Mouse (Mus musculus): ENCODE data around the gene Arhgef9. TPM values are rescaled to one million over a fixed set of nuclear protein-coding genes. Genes with fewer than 3 reads are reported as not detected.

The Arhgef9 gene
- polyA plus RNA-seq, 1 experiment = not detected

DNA sequence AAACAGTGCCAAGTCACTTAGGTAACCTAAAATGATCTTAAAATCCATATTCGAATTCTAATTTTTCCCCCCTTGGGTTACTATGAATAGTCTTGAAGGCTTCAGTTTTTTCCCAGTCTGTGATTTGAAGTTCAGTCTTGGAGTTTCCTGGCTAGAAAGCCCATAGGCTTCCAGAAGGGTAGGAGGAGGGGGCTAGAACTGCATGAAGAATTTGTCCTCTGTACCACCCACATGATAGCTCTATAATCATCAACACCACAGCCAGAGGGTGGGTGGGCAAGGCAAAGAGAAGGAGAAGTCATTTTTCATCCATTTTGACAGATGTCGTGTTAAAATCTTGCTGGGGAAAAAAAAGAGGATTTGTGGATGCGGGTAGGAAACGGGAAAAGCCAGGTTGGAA is 58.0 kb downstream of the Arhgef9 start:
- TF ChIP-seq TAL1 (IDR thresholded peaks at IDR 0.05; ENCODE audit: low read length) (no peak), GATA1 (IDR thresholded peaks at IDR 0.05; ENCODE audit: low read length) (no peak)
- Histone ChIP-seq H3K36me3 (ENCODE audit: control insufficient read depth) (no peaks in the 10 kb centered on the region), H3K4me1 (ENCODE audit: control insufficient read depth) (no peaks in the 10 kb centered on the region), H3K4me3 (replicated peaks) (no peak overlapping the region), H3K27me3 (ENCODE audit: control insufficient read depth) (no peaks in the 10 kb centered on the region; the same call in 1 of the 2 replicates), H3K9me3 (ENCODE audit: control insufficient read depth, low read length) (no peaks in the 10 kb centered on the region)

DNA sequence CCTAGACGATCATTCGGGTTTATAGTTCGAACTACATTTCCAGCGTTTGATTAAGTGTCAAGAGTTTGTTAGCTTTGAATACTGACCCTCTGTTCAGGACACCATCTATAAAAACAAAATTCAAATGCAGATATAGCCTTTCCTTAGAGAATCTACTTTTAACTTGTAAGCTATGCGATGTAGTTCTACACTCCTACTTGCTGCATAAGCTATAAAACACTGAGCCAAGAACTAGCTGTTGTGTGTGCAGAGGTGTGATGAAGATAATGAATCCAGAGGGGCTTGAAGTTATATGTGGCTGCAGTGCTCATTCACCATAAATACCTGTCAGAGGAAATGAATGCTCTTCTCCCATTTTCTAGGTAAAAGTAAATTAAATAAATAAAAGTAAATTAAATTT is 63.2 kb downstream of the Arhgef9 start:
- no peak for TF ChIP-seq TAL1 (IDR thresholded peaks at IDR 0.05; ENCODE audit: low read length)
- TF ChIP-seq GATA1 (IDR thresholded peaks at IDR 0.05; ENCODE audit: low read length) = no peak
- Histone ChIP-seq H3K9me3 (ENCODE audit: control insufficient read depth, low read length) (no peaks in the 10 kb centered on the region), H3K4me1 (ENCODE audit: control insufficient read depth) (no peaks in the 10 kb centered on the region), H3K36me3 (ENCODE audit: control insufficient read depth) (no peaks in the 10 kb centered on the region), H3K27me3 (ENCODE audit: control insufficient read depth) (peaks cover 3% of the 10 kb centered on the region; the same call in 1 of the 2 replicates), H3K4me3 (replicated peaks) (no peak overlapping the region)

DNA sequence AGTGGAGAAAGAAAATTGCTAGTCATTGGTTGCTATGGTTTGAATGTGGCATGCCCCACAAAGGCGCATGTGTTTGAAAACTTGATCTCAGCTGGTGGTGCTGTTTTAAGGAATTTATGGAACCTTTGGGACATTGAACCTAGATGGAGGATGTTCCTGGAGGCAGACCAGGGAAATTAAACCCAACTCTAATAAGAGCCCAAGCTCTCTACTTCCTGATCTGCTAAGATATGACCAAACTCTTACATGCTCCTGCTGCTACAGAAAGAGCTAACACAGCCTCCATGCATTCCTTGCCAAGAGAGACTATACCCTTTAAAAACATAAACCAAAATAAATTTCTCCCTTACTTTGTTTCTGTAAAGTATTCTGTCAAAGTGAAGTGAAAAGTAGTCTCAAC is 63.7 kb downstream of the Arhgef9 start:
- TF ChIP-seq GATA1 (IDR thresholded peaks at IDR 0.05; ENCODE audit: low read length) (no peak), TAL1 (IDR thresholded peaks at IDR 0.05; ENCODE audit: low read length) (no peak)
- Histone ChIP-seq H3K9me3 (ENCODE audit: control insufficient read depth, low read length) (no peaks in the 10 kb centered on the region), H3K36me3 (ENCODE audit: control insufficient read depth) (no peaks in the 10 kb centered on the region), H3K4me1 (ENCODE audit: control insufficient read depth) (no peaks in the 10 kb centered on the region), H3K27me3 (ENCODE audit: control insufficient read depth) (peaks cover 3% of the 10 kb centered on the region; the same call in 1 of the 2 replicates), H3K4me3 (replicated peaks) (no peak overlapping the region)

DNA sequence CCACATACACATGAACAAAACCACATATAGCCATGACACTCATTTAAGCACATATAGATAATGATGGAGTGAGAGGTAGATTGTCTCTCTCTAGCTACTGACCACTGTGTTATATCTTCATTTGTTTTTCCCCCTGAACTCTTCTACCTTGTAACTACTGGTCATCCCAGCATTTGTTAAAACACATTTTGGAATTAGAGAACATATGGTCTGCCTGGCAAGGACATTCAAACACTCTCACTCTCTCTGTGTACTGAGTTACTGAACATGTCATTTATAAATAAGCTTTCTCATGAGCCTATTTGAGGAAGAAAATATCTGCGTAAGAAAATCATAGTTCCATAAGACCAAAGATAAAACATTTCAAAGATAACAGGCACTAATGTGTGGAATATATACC is 64.9 kb downstream of the Arhgef9 start:
- H3K27me3 ChIP-seq (ENCODE audit: control insufficient read depth) = peaks cover 3% of the 10 kb centered on the region; the same call in 1 of the 2 replicates
- no peaks in the 10 kb centered on the region for H3K36me3 ChIP-seq (ENCODE audit: control insufficient read depth)
- no peaks in the 10 kb centered on the region for H3K9me3 ChIP-seq (ENCODE audit: control insufficient read depth, low read length)
- TF ChIP-seq TAL1 (IDR thresholded peaks at IDR 0.05; ENCODE audit: low read length) (no peak), GATA1 (IDR thresholded peaks at IDR 0.05; ENCODE audit: low read length) (no peak)
- no peaks in the 10 kb centered on the region for H3K4me1 ChIP-seq (ENCODE audit: control insufficient read depth)
- H3K4me3 ChIP-seq (replicated peaks) = no peak overlapping the region

DNA sequence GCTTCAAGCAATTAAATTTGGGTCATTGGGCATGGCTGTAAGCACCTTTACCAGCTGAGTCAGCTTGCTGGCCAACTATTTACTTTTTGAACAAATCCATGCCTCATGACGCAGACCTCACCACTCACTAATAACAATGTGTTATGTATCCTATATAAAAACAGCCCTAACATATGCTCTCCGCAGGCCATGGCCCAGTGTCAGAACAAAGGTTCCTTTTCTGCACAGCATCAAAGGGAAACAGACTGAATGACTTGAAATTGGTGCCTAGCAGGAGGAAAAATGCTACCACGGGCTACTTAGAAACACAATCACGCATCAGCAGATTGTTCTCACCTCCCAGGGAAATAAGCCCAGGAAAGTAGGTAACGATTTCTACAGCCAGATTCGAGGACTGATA is 73.2 kb downstream of the Arhgef9 start:
- TF ChIP-seq TAL1 (IDR thresholded peaks at IDR 0.05; ENCODE audit: low read length) = no peak
- TF ChIP-seq GATA1 (IDR thresholded peaks at IDR 0.05; ENCODE audit: low read length) = no peak
- no peak overlapping the region for H3K4me3 ChIP-seq (replicated peaks)
- no peaks in the 10 kb centered on the region for H3K36me3 ChIP-seq (ENCODE audit: control insufficient read depth)
- no peaks in the 10 kb centered on the region for H3K27me3 ChIP-seq (ENCODE audit: control insufficient read depth)
- no peaks in the 10 kb centered on the region for H3K4me1 ChIP-seq (ENCODE audit: control insufficient read depth)
- H3K9me3 ChIP-seq (ENCODE audit: control insufficient read depth, low read length) = no peaks in the 10 kb centered on the region

DNA sequence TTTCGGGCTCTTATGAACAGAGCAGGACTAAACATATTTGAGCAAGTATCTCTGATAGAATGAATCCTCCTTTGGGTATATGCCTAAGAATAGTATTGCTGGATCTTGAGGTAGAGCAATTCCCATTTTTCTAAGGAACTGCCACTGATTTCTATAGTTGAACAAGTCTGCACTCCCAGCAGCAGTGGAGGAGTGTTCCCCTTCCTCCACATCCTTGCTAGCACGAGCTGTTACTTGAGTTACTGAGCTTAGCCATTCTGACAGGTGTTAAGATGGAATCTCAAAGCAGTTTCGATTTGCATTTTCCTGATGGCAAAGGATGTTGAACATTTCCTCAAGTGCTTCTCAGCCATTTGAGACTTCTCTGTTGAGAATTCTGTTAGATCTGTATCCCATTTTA is 92.3 kb downstream of the Arhgef9 start:
- TF ChIP-seq GATA1 (IDR thresholded peaks at IDR 0.05; ENCODE audit: low read length) (no peak), TAL1 (IDR thresholded peaks at IDR 0.05; ENCODE audit: low read length) (no peak)

DNA sequence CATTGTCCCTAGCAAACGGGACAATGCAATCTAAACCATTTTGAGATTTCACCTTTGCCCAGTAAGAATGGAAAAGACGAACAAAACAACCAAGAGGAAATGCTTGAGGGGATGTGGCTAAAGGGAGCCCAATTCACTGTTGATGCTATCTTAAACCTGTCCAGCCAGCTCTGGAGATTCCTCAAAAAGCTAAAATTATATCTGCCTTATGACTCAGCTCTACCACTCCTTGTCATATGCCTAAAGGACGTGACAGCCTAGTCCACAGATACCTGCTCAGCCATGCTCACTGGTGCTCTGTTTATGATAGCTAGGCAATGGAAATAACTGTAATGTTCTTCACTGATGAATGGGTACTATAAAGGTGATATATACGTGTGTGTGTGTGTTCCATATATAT is 109.0 kb downstream of the Arhgef9 start:
- Histone ChIP-seq H3K4me1 (ENCODE audit: control insufficient read depth) (no peaks in the 10 kb centered on the region), H3K4me3 (replicated peaks) (no peak overlapping the region), H3K27me3 (ENCODE audit: control insufficient read depth) (no peaks in the 10 kb centered on the region), H3K36me3 (ENCODE audit: control insufficient read depth) (no peaks in the 10 kb centered on the region), H3K9me3 (ENCODE audit: control insufficient read depth, low read length) (no peaks in the 10 kb centered on the region)
- TF ChIP-seq GATA1 (IDR thresholded peaks at IDR 0.05; ENCODE audit: low read length) (no peak), TAL1 (IDR thresholded peaks at IDR 0.05; ENCODE audit: low read length) (no peak)

More for the DNA sequence above, 92.3 kb downstream of the Arhgef9 start:
- Histone ChIP-seq H3K9me3 (ENCODE audit: control insufficient read depth, low read length) (no peaks in the 10 kb centered on the region), H3K4me3 (replicated peaks) (no peak overlapping the region), H3K36me3 (ENCODE audit: control insufficient read depth) (no peaks in the 10 kb centered on the region), H3K27me3 (ENCODE audit: control insufficient read depth) (no peaks in the 10 kb centered on the region; the same call in 1 of the 2 replicates), H3K4me1 (ENCODE audit: control insufficient read depth) (no peaks in the 10 kb centered on the region)

DNA sequence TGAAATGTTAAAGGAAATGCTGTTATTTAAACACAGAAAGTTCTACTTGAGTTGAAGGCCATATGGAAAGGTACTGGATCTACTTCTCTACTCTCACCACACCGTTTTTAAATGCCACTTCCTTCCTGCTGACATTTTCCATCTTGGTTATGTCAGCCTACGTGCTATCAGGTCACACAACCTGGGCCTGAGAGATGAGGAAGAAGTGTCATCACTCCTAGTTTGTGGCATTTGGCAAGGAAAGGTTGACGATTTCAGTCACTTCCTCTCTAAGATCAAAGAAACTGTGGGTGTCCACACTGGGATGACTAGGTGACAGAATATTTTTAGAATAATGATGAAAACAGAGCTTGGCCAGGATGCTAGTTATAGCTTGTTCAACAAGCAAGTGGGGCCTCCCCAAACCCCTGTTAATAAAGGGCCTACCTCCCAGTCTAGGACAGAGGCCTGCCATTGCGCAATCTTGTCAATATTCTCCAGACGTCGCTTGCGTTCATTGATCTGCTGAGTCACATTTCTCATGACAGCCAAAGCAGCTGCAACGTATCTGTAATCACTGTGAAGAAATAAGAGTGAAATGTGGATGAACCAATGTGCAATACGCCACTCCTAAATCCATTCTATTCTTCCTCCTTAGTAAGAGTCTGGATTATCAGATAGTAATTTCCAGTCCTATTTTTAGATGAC is 119.5 kb downstream of the Arhgef9 start:
- Histone ChIP-seq H3K36me3 (ENCODE audit: control insufficient read depth) (no peaks in the 10 kb centered on the region), H3K9me3 (ENCODE audit: control insufficient read depth, low read length) (no peaks in the 10 kb centered on the region), H3K4me3 (replicated peaks) (no peak overlapping the region), H3K27me3 (ENCODE audit: control insufficient read depth) (peaks cover 3% of the 10 kb centered on the region; the same call in 1 of the 2 replicates), H3K4me1 (ENCODE audit: control insufficient read depth) (no peaks in the 10 kb centered on the region)
- TF ChIP-seq TAL1 (IDR thresholded peaks at IDR 0.05; ENCODE audit: low read length) = no peak

DNA sequence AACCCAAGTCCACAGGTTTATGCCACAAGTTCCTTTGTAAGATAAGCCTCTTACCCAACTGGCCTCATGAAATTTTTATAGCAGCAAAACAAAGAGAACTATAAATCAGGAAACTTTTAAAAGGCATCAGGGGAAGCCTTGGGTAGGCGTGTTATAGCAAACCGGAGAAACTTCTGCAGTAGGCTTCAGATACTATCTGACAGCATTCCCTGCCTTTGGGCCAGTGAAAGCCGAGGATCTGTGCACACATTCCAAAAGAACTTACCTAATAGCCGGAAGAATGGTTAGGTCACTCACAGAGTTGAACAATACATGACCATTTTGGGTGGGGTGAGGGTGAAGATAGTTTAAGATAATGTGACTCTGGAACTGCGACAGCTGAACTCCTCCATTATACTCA is 168.7 kb downstream of the Arhgef9 start:
- TF ChIP-seq TAL1 (IDR thresholded peaks at IDR 0.05; ENCODE audit: low read length) (no peak), GATA1 (IDR thresholded peaks at IDR 0.05; ENCODE audit: low read length) (no peak)
- Histone ChIP-seq H3K4me3 (replicated peaks) (no peak overlapping the region), H3K27me3 (ENCODE audit: control insufficient read depth) (peaks cover 25% of the 10 kb centered on the region), H3K4me1 (ENCODE audit: control insufficient read depth) (peaks cover 14% of the 10 kb centered on the region), H3K9me3 (ENCODE audit: control insufficient read depth, low read length) (peaks cover 3% of the 10 kb centered on the region; the same call in 1 of the 2 replicates), H3K36me3 (ENCODE audit: control insufficient read depth) (no peaks in the 10 kb centered on the region)
